Mouse (Mus musculus): ENCODE measurements around the gene Pgrmc2. TPM values are rescaled to one million over a fixed set of nuclear protein-coding genes. Genes with fewer than 3 reads are reported as not detected.

The Pgrmc2 gene
- total RNA-seq, 2 experiments from 2014 or later = 15.2 to 17.7 TPM

Other genes with a start within 250 kb of the Pgrmc2 start
- 10 to 100 TPM; 12.9 to 16.6 TPM for gene Mfsd8, start 236.2 kb downstream of the Pgrmc2 start, total RNA-seq (2021)
- gene Abhd18, start 236.1 kb downstream of the Pgrmc2 start, total RNA-seq (2021) = 10 to 100 TPM; 13.1 to 23.9 TPM
- under 1 TPM in 1 of 2 experiments, not detected in 1; 0.10 TPM for gene 1700034I23Rik, start 180.5 kb downstream of the Pgrmc2 start, total RNA-seq (2021)
- 10 to 100 TPM; 66.4 to 69.0 TPM for gene Larp1b, start 133.2 kb downstream of the Pgrmc2 start, total RNA-seq (2021)

Data from gastrocnemius, postnatal 36 days (tissue).